Mouse (Mus musculus): ENCODE data around the gene Slc5a10. TPM values are rescaled to one million over a fixed set of nuclear protein-coding genes. Genes with fewer than 3 reads are reported as not detected.

Gene Slc5a10
- total RNA-seq, 4 experiments from 2014 or later = not detected

- DNase-seq (ENCODE audit: low spot score in 2 of 2) = no peak
Observed at GRCm38 (mm10) chr11:61705581-61705980, 15.0 kb downstream of the Slc5a10 start.

GRCm38 (mm10) chr11:61702494-61702893 is 18.1 kb downstream of the Slc5a10 start:
- no peak for DNase-seq (ENCODE audit: low spot score in 2 of 2)

GRCm38 (mm10) chr11:61701696-61702095 is 18.9 kb downstream of the Slc5a10 start:
- no peak for DNase-seq (ENCODE audit: low spot score in 2 of 2)

GRCm38 (mm10) chr11:61699933-61700332 is 20.7 kb downstream of the Slc5a10 start:
- DNase-seq (ENCODE audit: low spot score in 2 of 2) = no peak

- DNase-seq (ENCODE audit: low spot score in 2 of 2) = no peak
Observed at GRCm38 (mm10) chr11:61699460-61699859, 21.2 kb downstream of the Slc5a10 start.

- DNase-seq (ENCODE audit: low spot score in 2 of 2) = no peak
Observed at GRCm38 (mm10) chr11:61698852-61699251, 21.8 kb downstream of the Slc5a10 start.

- DNase-seq (ENCODE audit: low spot score in 2 of 2) = no peak
Observed at GRCm38 (mm10) chr11:61692996-61693395, 27.6 kb downstream of the Slc5a10 start.

- DNase-seq (ENCODE audit: low spot score in 2 of 2) = no peak
Observed at GRCm38 (mm10) chr11:61687595-61687994, 33.0 kb downstream of the Slc5a10 start.

- no peak for DNase-seq (ENCODE audit: low spot score in 2 of 2)
Observed at GRCm38 (mm10) chr11:61686906-61687453, 33.6 kb downstream of the Slc5a10 start.

- no peak for DNase-seq (ENCODE audit: low spot score in 2 of 2)
Observed at GRCm38 (mm10) chr11:61686141-61686540, 34.5 kb downstream of the Slc5a10 start.

- no peak for DNase-seq (ENCODE audit: low spot score in 2 of 2)
Observed at GRCm38 (mm10) chr11:61685119-61685725, 35.4 kb downstream of the Slc5a10 start.

- DNase-seq (ENCODE audit: low spot score in 2 of 2) = peak; percentile 17 to 37
Observed at GRCm38 (mm10) chr11:61683907-61684731, 36.5 kb downstream of the Slc5a10 start, which contains the start of gene Fam83g. Gene Fam83g, plus strand, starts transcription at chr11:61684091.

- no peak for DNase-seq (ENCODE audit: low spot score in 2 of 2)
Observed at GRCm38 (mm10) chr11:61679091-61679866, 41.3 kb downstream of the Slc5a10 start.

GRCm38 (mm10) chr11:61677709-61678108 is 42.9 kb downstream of the Slc5a10 start:
- DNase-seq (ENCODE audit: low spot score in 2 of 2) = no peak

- DNase-seq (ENCODE audit: low spot score in 2 of 2) = no peak
Observed at GRCm38 (mm10) chr11:61676216-61676854, 44.3 kb downstream of the Slc5a10 start.

- no peak for DNase-seq (ENCODE audit: low spot score in 2 of 2)
Observed at GRCm38 (mm10) chr11:61675332-61675731, 45.3 kb downstream of the Slc5a10 start.

- DNase-seq (ENCODE audit: low spot score in 2 of 2) = no peak
Observed at GRCm38 (mm10) chr11:61674839-61675159, 45.8 kb downstream of the Slc5a10 start.

- no peak for DNase-seq (ENCODE audit: low spot score in 2 of 2)
Observed at GRCm38 (mm10) chr11:61674151-61674838, 46.3 kb downstream of the Slc5a10 start.

- no peak for DNase-seq (ENCODE audit: low spot score in 2 of 2)
Observed at GRCm38 (mm10) chr11:61673686-61674085, 46.9 kb downstream of the Slc5a10 start.

- no peak for DNase-seq (ENCODE audit: low spot score in 2 of 2)
Observed at GRCm38 (mm10) chr11:61671781-61672383, 48.7 kb downstream of the Slc5a10 start.
